Mouse (Mus musculus): ENCODE measurements at regions not wholly inside any gene's neighbourhood (a gene's known extent, or its start where the extent isn't known, plus 50 kb on each side); places are given as distances from the start of the nearest gene placed in this dataset.

DNA sequence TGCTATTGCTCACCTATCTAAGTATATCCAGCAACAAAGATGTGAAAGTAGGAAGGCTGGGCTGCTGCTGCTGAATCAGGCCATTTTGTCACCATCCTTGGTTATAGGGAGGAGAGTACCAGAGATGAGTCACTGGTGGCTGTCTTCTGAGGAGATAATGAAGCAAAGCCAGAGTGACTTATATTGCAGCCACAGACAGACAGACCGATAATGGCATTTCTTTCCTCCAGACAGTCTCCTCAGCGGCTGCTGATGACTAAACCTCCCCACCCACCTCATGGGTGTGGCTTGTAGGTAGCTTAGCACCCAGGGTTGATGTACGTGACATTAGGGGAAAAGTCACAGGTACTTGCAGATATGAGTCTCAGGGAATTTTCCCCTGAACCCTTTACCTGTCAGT lies 136.1 kb upstream of the Jun start:
- DNase-seq, result no peak

- no peak for DNase-seq
Observed at GRCm38 (mm10) chr4:95191654-95192406, 139.8 kb upstream of the Jun start.

DNA sequence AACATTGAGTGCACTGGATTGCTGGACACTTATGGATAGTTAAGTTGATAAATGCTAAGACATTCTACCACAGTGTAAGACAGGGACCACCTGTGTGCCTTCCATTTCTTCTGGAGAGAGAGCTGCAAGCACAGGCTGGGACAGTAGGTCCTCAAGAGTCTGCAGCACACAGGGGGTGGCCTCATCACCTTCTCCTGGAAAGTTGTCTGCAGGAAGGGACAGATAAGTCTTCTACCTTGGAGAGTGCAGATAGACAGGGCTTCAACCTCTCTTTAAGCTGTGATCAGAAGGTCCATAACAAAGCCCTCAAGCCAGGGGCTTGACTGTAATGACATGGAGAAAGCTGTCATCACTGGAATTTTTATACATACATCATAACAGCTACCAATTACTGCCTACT lies 140.5 kb upstream of the Jun start:
- DNase-seq, result no peak

DNA sequence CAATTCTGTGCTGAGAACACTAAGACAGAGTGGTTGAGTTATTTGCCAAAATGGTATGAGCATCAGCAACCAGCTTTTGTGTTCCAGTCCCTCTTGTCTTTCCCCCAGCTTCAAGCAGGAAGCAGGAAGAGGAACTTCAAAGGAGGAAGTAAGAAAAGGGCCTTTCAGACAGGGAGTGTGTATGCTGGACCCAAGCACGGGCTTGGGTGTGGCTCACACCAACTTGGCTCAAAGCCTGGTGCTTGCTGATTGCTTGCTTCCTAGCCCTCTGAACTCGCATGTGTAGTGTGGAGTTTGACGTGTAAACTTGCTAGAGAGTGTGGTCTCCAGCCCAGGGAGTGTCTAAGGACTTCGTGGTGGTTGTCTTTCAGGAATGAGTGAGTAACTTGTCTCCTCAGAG lies 141.0 kb upstream of the Jun start:
- DNase-seq, result no peak

DNA sequence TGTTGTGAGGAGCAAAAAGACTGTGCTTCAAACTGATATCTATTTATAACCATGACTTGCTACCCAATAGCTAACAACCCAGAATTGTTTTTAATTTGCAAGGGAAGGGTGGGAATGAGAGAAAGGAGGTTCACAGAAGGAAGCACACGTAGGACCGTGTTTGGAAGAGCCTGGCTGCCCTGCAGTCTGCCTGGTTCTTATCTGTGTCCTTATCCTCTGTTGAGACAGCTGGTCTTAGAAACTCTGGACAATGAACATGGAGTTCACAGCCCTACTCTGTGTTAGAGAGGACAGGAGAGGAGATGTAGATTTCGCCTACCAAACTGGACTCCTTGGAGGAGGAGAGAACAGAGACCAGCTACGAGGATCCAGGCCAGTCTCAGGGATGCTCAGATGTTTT lies 141.5 kb upstream of the Jun start:
- no peak for DNase-seq

GRCm38 (mm10) chr4:95194621-95195455 lies 142.8 kb upstream of the Jun start:
- DNase-seq, result no peak

- no peak for DNase-seq
Observed at GRCm38 (mm10) chr4:95196106-95196505, 144.1 kb upstream of the Jun start.

GRCm38 (mm10) chr4:95197077-95197711 lies 145.2 kb upstream of the Jun start:
- peak; percentile 26 for DNase-seq

DNA sequence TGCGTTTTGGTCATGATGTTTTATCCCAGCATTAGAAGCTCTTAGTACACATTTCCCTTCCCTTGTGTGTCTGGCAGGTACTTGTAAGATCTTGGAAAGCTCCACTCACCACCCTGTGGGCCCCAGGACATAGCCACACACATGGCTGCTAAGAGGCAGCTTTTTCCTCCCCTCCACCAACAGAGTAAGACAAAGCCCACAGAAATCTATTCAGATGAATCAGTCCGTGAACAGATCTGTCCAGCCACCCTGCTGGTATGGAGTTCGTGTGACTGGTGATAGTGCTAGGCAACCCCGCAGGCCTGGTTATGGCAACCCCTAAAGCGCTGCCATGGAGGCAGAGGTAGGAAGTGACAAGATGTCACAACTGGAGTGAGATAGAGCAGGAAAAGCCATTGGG lies 147.4 kb upstream of the Jun start:
- DNase-seq, result no peak

DNA sequence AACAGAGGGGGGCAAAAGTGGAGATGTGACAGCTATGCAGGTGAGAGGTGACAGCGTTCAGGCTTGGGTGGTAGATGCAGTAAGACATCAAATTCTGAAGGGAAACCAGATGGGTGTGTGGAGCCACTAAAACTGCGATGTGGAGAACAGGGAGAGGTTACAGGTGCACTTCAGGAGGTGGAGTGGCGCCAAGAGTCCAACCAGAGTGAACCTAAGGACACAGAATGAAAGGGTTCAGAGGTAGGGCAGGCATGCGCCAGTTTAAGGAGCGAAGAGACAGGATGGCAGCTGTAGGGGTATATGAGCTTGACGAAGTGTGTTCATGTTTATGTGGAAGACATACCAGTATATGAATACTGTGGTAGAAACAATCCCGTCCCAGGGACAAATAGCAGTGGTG lies 148.1 kb upstream of the Jun start:
- no peak for DNase-seq

- no peak for DNase-seq
Observed at GRCm38 (mm10) chr4:95202478-95202877, 150.5 kb upstream of the Jun start.

DNA sequence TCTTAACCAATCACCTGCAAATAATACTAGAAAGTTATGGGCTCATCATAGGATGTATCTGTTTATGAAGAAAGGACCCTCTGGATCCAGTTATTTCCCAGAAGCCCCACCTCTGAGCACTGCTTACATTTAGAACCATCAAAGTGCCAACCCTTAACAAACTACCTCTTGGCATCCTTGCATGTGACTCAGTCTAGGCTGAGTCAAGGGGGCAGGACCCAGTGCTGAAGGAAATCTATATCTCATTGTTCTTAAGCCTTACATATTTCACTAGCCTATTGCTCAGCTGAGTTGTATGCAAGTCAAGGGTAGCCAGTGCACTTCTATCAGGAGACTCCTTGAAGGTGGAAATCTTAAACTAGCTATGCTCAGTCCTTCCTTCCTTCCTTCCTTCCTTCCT lies 151.6 kb upstream of the Jun start:
- no peak for DNase-seq

DNA sequence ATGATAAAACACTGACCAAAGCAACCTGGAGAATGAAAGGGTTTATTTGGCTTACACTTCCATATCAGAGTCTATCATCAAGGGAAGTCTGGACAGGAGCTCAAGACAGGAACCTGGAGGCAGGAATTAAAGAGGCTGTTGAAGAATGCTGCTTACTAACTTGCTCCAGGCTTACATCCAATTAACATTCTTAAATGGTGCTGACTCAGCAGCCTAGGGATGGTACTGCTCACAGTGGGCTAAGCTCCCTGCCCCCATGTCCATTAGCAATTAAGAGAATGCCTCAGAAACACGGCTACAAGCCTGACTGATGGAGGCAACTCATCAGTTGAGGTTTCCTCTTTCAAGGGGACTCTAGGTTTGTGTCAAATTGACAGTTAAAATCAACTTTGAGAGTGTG lies 153.3 kb upstream of the Jun start:
- no peak for DNase-seq

GRCm38 (mm10) chr4:95207783-95208182 lies 155.8 kb upstream of the Jun start:
- DNase-seq, result no peak

DNA sequence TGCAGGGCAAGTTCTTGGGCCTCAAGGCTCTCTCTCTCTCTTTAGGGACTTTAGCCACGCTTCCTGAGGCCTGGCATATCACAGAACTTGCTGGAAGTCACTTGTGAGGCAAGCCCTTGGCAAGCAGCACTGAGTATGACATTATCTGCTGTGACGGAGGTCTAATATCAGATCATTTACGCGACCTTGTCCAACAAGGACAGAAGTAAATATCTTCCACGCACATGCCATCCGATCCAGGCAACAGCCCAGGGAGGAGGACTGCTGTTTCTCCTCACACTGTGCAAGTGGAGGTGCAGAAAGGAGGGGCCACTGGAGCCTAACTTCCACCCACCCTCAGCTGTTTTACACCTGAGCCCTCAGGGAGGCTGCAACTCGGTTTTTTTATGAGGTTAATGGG lies 156.8 kb upstream of the Jun start:
- no peak for DNase-seq

- no peak for DNase-seq
Observed at GRCm38 (mm10) chr4:95209322-95210119, 157.5 kb upstream of the Jun start.

GRCm38 (mm10) chr4:95212561-95212960 lies 160.5 kb upstream of the Jun start:
- DNase-seq, result no peak

- DNase-seq, result no peak
Observed at GRCm38 (mm10) chr4:95213026-95213425, 161.0 kb upstream of the Jun start.

- no peak for DNase-seq
Observed at GRCm38 (mm10) chr4:95214026-95214425, 162.0 kb upstream of the Jun start.

- DNase-seq, result no peak
Observed at GRCm38 (mm10) chr4:95215187-95215586, 163.2 kb upstream of the Jun start.

- no peak for DNase-seq
Observed at GRCm38 (mm10) chr4:95230461-95230860, 178.4 kb upstream of the Jun start.

DNA sequence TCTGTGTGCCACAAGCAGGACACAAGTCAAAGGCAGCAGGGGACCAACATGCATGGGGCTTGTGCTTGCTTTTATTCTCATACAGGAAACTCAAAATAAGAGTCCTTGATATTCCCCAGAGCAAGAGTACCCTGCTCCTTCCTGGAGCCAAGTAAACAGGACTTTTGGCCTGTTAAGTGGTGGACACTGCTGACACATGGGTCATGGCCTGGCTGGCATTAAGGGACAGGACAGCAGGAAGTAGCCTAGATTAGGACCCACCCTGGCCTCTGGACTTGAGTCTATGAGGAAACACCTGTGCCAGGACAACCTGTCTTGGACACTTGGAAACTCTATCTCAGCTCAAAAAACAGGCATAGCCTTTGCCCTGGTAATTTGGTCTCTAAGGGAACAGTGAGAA lies 181.0 kb upstream of the Jun start:
- no peak for DNase-seq

- DNase-seq, result no peak
Observed at GRCm38 (mm10) chr4:95234030-95234555, 182.1 kb upstream of the Jun start.

Data from thymus, postnatal 25 days (tissue).